In the genomic region with DNA sequence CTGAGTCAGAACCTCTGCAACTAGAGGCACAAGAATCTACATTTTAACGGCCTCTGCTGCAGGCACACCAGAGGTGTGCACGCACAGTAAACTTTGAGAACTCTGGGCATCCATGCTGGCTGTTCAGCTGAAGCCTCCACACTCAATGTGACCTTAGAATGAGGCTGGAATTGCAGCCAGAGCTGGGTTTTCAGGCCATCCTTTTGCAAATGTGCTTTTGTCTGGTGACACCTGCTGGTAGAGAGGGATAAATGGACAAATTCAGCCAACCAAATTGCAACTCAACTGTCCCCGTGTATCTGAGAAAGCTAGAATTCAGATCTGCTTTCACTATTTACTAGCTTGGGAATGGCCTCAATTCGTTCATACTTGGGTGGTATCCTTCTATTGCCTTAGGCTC, we compare ENCODE assay signal across 9 mouse cellular contexts. TPM values are rescaled to one million over a fixed set of nuclear protein-coding genes. Genes with fewer than 3 reads are reported as not detected.
DNase-seq lines count a peak whose midpoint lies in the region; ATAC-seq and TF ChIP-seq lines count a peak whose summit lies in the region.
"Had no signal": no experiment of that assay in that cellular context is flagged by ENCODE, and none has a peak within 500 bp of the region (broad histone marks: within the 10 kb centered on the region; RNA-seq: fewer than 3 reads in every experiment).

No protein-coding gene starts in this region.

- H3K79me2 ChIP-seq in C2C12 (ENCODE audit: control insufficient read depth, insufficient read depth) = no peaks in the 10 kb centered on the region

- intact Hi-C loops in gastrocnemius, adult 2 months (cut with DNase I) = loop anchor here (5.0 kb wide), 4 partner anchors 47 to 477 kb away; a partner anchor contains a TSS

- WGBS in limb, embryonic 14.5 days = 18% methylated on average over 4 of the region's 4 CpGs
- WGBS in neural tube, embryonic 13.5 days = 30% methylated on average over 4 of the region's 4 CpGs

- H3K27ac ChIP-seq in gastrocnemius, adult 2 months = peak overlapping the region; percentile 80; the same call in 1 of the 2 replicates
- H3K27ac ChIP-seq in limb, embryonic 14.5 days (replicated peaks; ENCODE audit: low read depth, low read length) = no peak overlapping the region
- H3K27ac ChIP-seq in neural tube, embryonic 13.5 days (replicated peaks) = no peak overlapping the region
- H3K27ac ChIP-seq: hindbrain, embryonic 15.5 days had no signal

- no peak overlapping the region for H3K9ac ChIP-seq in limb, embryonic 14.5 days (ENCODE audit: low read depth, low read length, severe bottlenecking)
- no peak overlapping the region for H3K9ac ChIP-seq in neural tube, embryonic 13.5 days
- H3K9ac ChIP-seq: hindbrain, embryonic 15.5 days had no signal

- H3ac ChIP-seq in C2C12 (ENCODE audit: control insufficient read depth, insufficient read length, low read depth) = no peak overlapping the region

- no peak for TF ChIP-seq POLR2A in limb, embryonic 14.5 days (IDR thresholded peaks at IDR 0.05; ENCODE audit: borderline replicate concordance, extremely low read depth, insufficient read depth, insufficient read length)

- no peaks in the 10 kb centered on the region for H3K4me1 ChIP-seq in limb, embryonic 14.5 days (ENCODE audit: control insufficient read depth, insufficient read depth, low read length)
- H3K4me1 ChIP-seq in neural tube, embryonic 13.5 days (replicated peaks) = 0 out of 2 replicates have a peak, but pooled peaks cover 8% of the 10 kb centered on the region

- H3K9me3 ChIP-seq in limb, embryonic 14.5 days (ENCODE audit: control insufficient read depth, low read length) = no peaks in the 10 kb centered on the region
- no peaks in the 10 kb centered on the region for H3K9me3 ChIP-seq in neural tube, embryonic 13.5 days
- H3K9me3 ChIP-seq: hindbrain, embryonic 15.5 days had no signal

- H3K4me3 ChIP-seq in C2C12 (ENCODE audit: insufficient read depth, poor library complexity, severe bottlenecking) = no peak overlapping the region
- no peak overlapping the region for H3K4me3 ChIP-seq in gastrocnemius, adult 2 months
- no peak overlapping the region for H3K4me3 ChIP-seq in limb, embryonic 14.5 days (replicated peaks; ENCODE audit: low read length)
- H3K4me3 ChIP-seq in neural tube, embryonic 13.5 days = no peak overlapping the region
- H3K4me3 ChIP-seq: hindbrain, embryonic 15.5 days had no signal

- no peaks in the 10 kb centered on the region for H3K27me3 ChIP-seq in C2C12 (ENCODE audit: control insufficient read depth, insufficient read depth, insufficient read length)
- no peaks in the 10 kb centered on the region for H3K27me3 ChIP-seq in limb, embryonic 14.5 days (ENCODE audit: control insufficient read depth, insufficient read depth, low read length)
- no peaks in the 10 kb centered on the region; the same call in 1 of the 2 replicates for H3K27me3 ChIP-seq in neural tube, embryonic 13.5 days
- H3K27me3 ChIP-seq: hindbrain, embryonic 15.5 days had no signal

- ATAC-seq in limb, embryonic 14.5 days (ENCODE audit: low FRiP score, low read depth) = peak; percentile 41; the same call in 1 of the 2 replicates
- ATAC-seq in neural tube, embryonic 13.5 days (ENCODE audit: low read depth) = peak; percentile 64; the same call in 1 of the 2 replicates

- peak; percentile 79 for DNase-seq in NIH3T3 (ENCODE audit: low read depth)
- DNase-seq in cerebellum, postnatal 10 days = peak; percentile 78 to 83
- DNase-seq in gastrocnemius, adult 2 months = peak; percentile 53
- peak; percentile 81 for DNase-seq in kidney, adult 9 months
- DNase-seq in limb, embryonic 14.5 days (ENCODE audit: low spot score) = peak; percentile 75
- DNase-seq in yolk sac, embryonic 10.5 days (ENCODE audit: low spot score) = peak; percentile 55

- H3K36me3 ChIP-seq in C2C12 (ENCODE audit: control insufficient read depth, insufficient read depth) = no peaks in the 10 kb centered on the region
- H3K36me3 ChIP-seq in limb, embryonic 14.5 days (ENCODE audit: control insufficient read depth, insufficient read depth, low read length) = no peaks in the 10 kb centered on the region
- H3K36me3 ChIP-seq in neural tube, embryonic 13.5 days = no peaks in the 10 kb centered on the region
- H3K36me3 ChIP-seq: hindbrain, embryonic 15.5 days had no signal

- peak; percentile 9 for TF ChIP-seq CTCF in C2C12 (IDR thresholded peaks at IDR 0.05; ENCODE audit: control insufficient read depth, insufficient read depth, insufficient read length)
- TF ChIP-seq CTCF in gastrocnemius, adult 2 months (IDR thresholded peaks at IDR 0.05) = peak; percentile 81

- no peak overlapping the region for H3K4me2 ChIP-seq in limb, embryonic 14.5 days (replicated peaks; ENCODE audit: low read depth, low read length, severe bottlenecking)
- no peak overlapping the region for H3K4me2 ChIP-seq in neural tube, embryonic 13.5 days
- H3K4me2 ChIP-seq: hindbrain, embryonic 15.5 days had no signal

- no peaks in the 10 kb centered on the region for H3K79me3 ChIP-seq in C2C12 (ENCODE audit: low read depth)

TF ChIP-seq in C2C12, 6 proteins besides CTCF, POLR2A, EP300 and RAD21:
- no peak for TF ChIP-seq MYOD1 (IDR thresholded peaks at IDR 0.05; ENCODE audit: control insufficient read depth, insufficient read length, low read depth)
- no peak for TF ChIP-seq MAX (IDR thresholded peaks at IDR 0.05)
- TF ChIP-seq MYOG (IDR thresholded peaks at IDR 0.05; ENCODE audit: control insufficient read depth, extremely low read depth, insufficient read length) = no peak
- no peak for TF ChIP-seq USF1 (IDR thresholded peaks at IDR 0.05; ENCODE audit: low read depth)
- no peak for TF ChIP-seq FOSL1 (IDR thresholded peaks at IDR 0.05; ENCODE audit: insufficient read depth, low read length, poor library complexity, severe bottlenecking)
- no peak for TF ChIP-seq CEBPB (IDR thresholded peaks at IDR 0.05; ENCODE audit: low read depth)

RNA-seq across cellular contexts. Expression of a gene that starts 37.1 kb away (rescaled TPM):
- polyA plus RNA-seq in C2C12 (2012; fragmentation: generic; extraction: Trizol) = 0.29 TPM
- total RNA-seq in gastrocnemius, adult 2 months (2021) = 10 to 100 TPM; 10.7 to 12.8 TPM
- polyA plus RNA-seq in limb, embryonic 14.5 days (2012; rRNA removed) = 5.7 and 6.3 TPM in 2 replicates
- polyA plus RNA-seq in limb, embryonic 14.5 days (2014; fragmentation: Nextera tagmentation; extraction: Ambion mirVana) = 7.3 and 9.8 TPM in 2 replicates
- 30.4 and 33.8 TPM in 2 replicates for polyA plus RNA-seq in neural tube, embryonic 13.5 days (2015; fragmentation: Nextera tagmentation; extraction: Ambion mirVana)
